Mouse (Mus musculus) intestine, embryonic 15.5 days (tissue): Measurements from ENCODE around the gene Clec5a. TPM values are rescaled to one million over a fixed set of nuclear protein-coding genes. Genes with fewer than 3 reads are reported as not detected.

ENCODE experiments used
- ATAC-seq: fragments of 200-750 bp; cut with Nextera tagmentation; 2 replicates; pipeline ENCODE4 v1.8.0; 2017; ENCODE audit warnings: moderate TSS enrichment, moderate library complexity
- H3K27ac ChIP-seq: fragments of 300-500 bp; sonication (generic); 2 replicates; pipeline ENCODE4 v1.5.1; 2015; ENCODE audit warnings: mild to moderate bottlenecking, inconsistent platforms
- H3K27me3 ChIP-seq: fragments of 300-500 bp; sonication (generic); replicated peaks from 2 replicates; pipeline ENCODE4 v1.6.1; 2015; ENCODE audit warnings: inconsistent platforms
- H3K36me3 ChIP-seq: fragments of 300-500 bp; sonication (generic); 2 replicates; pipeline ENCODE4 v1.6.1; 2015; ENCODE audit warnings: inconsistent platforms
- H3K4me1 ChIP-seq: fragments of 300-500 bp; sonication (generic); replicated peaks from 2 replicates; pipeline ENCODE4 v1.6.1; 2015; ENCODE audit warnings: inconsistent platforms
- H3K4me2 ChIP-seq: fragments of 300-500 bp; sonication (generic); replicated peaks from 2 replicates; pipeline ENCODE4 v1.6.1; 2015; ENCODE audit warnings: mild to moderate bottlenecking, inconsistent platforms
- H3K4me3 ChIP-seq: fragments of 300-500 bp; sonication (generic); replicated peaks from 2 replicates; pipeline ENCODE4 v1.5.1; 2015; ENCODE audit warnings: inconsistent platforms
- H3K9ac ChIP-seq: fragments of 300-500 bp; sonication (generic); 2 replicates; pipeline ENCODE4 v1.6.1; 2015; ENCODE audit warnings: inconsistent platforms
- H3K9me3 ChIP-seq: fragments of 300-500 bp; sonication (generic); 2 replicates; pipeline ENCODE4 v1.6.1; 2016; ENCODE audit warnings: inconsistent platforms
- WGBS: fragments of 180-500 bp; shearing (Covaris S2); methylation state at CpG from one replicate; pipeline ENCODE4 v1.1.7; 2015; 5-methylcytosine and 5-hydroxymethylcytosine counted together
- polyA plus RNA-seq: library from polyadenylated mRNA; unstranded; fragments of >200 nt; fragmentation: Nextera tagmentation; extraction: Ambion mirVana; gene quantifications from 2 replicates; pipeline ENCODE4 v1.2.1, GENCODE M21; 2015

The Clec5a gene
- polyA plus RNA-seq, 1 experiment from 2014 or later = 1.0 TPM

DNA sequence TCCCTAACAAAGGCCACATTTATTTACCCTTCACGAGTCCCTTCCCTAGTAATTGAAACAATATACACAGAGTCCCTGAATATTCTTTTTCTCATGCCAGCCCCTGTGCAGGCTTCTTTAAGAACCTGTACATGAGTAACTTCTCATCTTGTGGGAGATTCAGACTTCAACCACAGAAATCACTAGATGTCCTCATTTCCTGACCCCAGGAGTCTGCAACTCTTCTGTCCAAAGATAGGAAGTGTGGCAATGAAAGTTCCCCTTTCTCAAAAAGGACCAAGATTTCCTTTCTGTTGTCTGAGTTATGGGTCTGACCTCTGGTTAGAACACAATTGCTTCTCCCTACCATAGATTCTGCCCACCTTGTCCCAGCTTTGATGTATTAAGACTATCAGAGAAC, 9.3 kb downstream of the Clec5a start:
- Histone ChIP-seq H3K9me3 (no peaks in the 10 kb centered on the region), H3K4me2 (no peak overlapping the region), H3K4me1 (no peaks in the 10 kb centered on the region), H3K9ac (no peak overlapping the region), H3K36me3 (no peaks in the 10 kb centered on the region), H3K27ac (no peak overlapping the region), H3K27me3 (no peaks in the 10 kb centered on the region), H3K4me3 (no peak overlapping the region)
- ATAC-seq = no peak
- 78% methylated on average over 1 of the region's 1 CpGs for WGBS

DNA sequence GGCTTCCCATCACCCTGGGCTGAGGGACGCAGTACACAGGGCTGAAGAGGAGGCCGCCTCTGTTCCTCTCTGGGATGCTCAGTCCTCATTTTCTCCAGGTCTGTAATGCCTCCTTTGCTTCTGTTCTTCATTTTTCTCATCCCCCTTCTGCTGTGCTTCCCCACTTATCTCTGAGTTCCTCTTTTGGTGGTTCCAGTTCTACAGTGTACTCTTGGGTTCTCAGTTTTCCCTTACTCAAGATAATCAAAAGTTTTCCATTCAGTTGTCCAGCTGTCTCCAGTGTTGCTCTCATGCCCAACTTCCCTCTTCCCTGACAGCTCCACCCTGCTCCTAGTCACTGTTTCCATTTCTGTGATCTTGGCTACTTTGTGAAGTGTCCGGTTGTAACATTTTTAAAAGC, 12.0 kb downstream of the Clec5a start:
- Histone ChIP-seq H3K9ac (no peak overlapping the region), H3K4me1 (no peaks in the 10 kb centered on the region), H3K4me2 (no peak overlapping the region), H3K27me3 (no peaks in the 10 kb centered on the region), H3K9me3 (no peaks in the 10 kb centered on the region), H3K27ac (no peak overlapping the region), H3K4me3 (no peak overlapping the region), H3K36me3 (no peaks in the 10 kb centered on the region)
- WGBS = 92% methylated on average over 3 of the region's 3 CpGs
- no peak for ATAC-seq

DNA sequence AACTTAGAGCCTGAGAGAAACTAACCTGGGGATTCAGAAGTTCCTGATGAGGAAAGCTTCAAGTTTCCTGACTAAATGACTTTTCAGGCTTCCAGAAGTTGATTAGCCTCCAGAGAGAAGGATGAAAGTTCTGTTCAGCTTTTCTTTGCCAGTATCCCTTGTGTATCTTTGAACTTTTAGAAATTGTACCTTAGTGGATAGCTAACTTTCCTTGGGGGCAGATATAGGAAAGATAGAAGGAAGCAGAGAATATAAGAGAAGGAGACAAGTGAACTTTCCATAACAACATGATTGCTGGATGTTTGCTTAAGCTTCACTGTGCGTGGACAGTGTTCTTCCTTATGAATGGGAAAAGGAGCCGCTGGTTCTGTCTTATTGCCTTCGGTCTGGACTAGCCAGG, 16.4 kb downstream of the Clec5a start, which contains the start of gene Olfr460:
TSS of gene Olfr460 (plus strand) at position 301 of the 400 bp plus-strand sequence.
- Histone ChIP-seq H3K4me3 (no peak within 1 kb of the TSS), H3K27ac (no peak within 1 kb of the TSS), H3K36me3 (no peaks in the 10 kb centered on the region), H3K9ac (no peak within 1 kb of the TSS), H3K27me3 (no peaks in the 10 kb centered on the region), H3K9me3 (no peaks in the 10 kb centered on the region), H3K4me1 (no peaks in the 10 kb centered on the region), H3K4me2 (no peak within 1 kb of the TSS)
- ATAC-seq = no peak
- 80% methylated on average over 3 of the region's 3 CpGs for WGBS

DNA sequence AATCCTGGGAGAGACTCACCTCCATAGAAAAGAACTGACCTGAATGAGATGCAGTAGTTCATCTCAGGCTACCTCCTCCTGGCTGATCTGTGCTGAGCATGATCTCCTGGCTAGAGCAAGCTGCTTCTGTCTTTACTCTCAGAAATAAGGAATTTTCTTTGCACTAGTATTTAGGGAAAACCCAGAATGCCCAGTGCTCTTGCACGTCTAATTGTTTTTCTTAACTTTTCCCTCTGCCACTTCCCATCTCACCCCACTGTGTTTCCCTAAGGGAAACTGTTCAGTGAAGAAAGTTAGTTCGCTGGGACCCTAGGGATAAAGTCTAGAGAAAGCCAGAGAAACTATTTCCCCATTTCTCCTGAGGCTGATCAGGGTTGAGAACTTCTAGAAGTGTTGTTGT, 30.7 kb downstream of the Clec5a start, which contains the start of gene Olfr461:
TSS of gene Olfr461 (minus strand) at position 101 of the 400 bp plus-strand sequence.
- Histone ChIP-seq H3K9me3 (no peaks in the 10 kb centered on the region), H3K4me1 (no peaks in the 10 kb centered on the region), H3K27me3 (no peaks in the 10 kb centered on the region), H3K9ac (no peak within 1 kb of the TSS), H3K27ac (no peak within 1 kb of the TSS), H3K4me3 (no peak within 1 kb of the TSS), H3K4me2 (no peak within 1 kb of the TSS), H3K36me3 (no peaks in the 10 kb centered on the region)
- WGBS = 75% methylated on average over 2 of the region's 2 CpGs
- no peak for ATAC-seq

DNA sequence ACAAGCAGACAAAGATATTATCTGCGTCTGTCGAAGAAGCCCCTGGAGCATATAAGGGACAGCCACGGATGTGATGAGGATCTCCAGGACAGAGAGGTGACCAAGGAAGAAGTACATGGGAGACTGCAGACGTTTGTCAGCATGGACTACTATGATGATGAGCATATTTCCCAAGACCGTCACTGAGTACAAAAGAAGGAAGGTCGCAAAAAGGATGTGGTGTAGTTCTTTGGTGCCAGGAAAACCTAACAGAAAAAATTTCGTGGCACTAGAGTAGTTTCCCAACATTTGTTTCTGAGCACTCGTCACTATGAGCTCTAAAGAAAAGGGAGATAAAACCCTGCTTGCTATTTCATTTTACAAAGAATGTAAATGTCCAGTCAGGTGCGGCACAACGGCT, 40.9 kb downstream of the Clec5a start:
- Histone ChIP-seq H3K4me1 (no peaks in the 10 kb centered on the region), H3K4me2 (no peak overlapping the region), H3K27me3 (no peaks in the 10 kb centered on the region), H3K27ac (no peak overlapping the region), H3K9me3 (no peaks in the 10 kb centered on the region), H3K36me3 (no peaks in the 10 kb centered on the region), H3K4me3 (no peak overlapping the region), H3K9ac (no peak overlapping the region)
- 85% methylated on average over 10 of the region's 10 CpGs for WGBS
- ATAC-seq = no peak

Other genes starting within 250 kb of the Clec5a start
- gene E330009J07Rik, start 149.7 kb downstream of the Clec5a start, polyA plus RNA-seq = 8.8 and 9.5 TPM in 2 replicates
- gene Wee2, start 146.7 kb downstream of the Clec5a start, polyA plus RNA-seq = 0.05 and 0.14 TPM in 2 replicates
- gene Ssbp1, start 114.5 kb downstream of the Clec5a start, polyA plus RNA-seq = 157 and 160 TPM in 2 replicates
- not detected in 2 replicates for gene Tas2r137, start 94.6 kb downstream of the Clec5a start, polyA plus RNA-seq
- gene Tas2r108, start 92.3 kb downstream of the Clec5a start, polyA plus RNA-seq = not detected in 2 replicates
- not detected in 2 replicates for gene Prss37, start 66.3 kb downstream of the Clec5a start, polyA plus RNA-seq
- gene Olfr461, start 30.8 kb downstream of the Clec5a start, polyA plus RNA-seq = 0.05 and 0.10 TPM in 2 replicates
- not detected in 2 replicates for gene Olfr460, start 16.3 kb downstream of the Clec5a start, polyA plus RNA-seq
- 0.16 TPM in 1 of 2 replicates, not detected in the other for gene Tas2r138, start 27.5 kb upstream of the Clec5a start, polyA plus RNA-seq
- gene Mgam, start 43.0 kb upstream of the Clec5a start, polyA plus RNA-seq = 33.7 and 37.0 TPM in 2 replicates